Mouse (Mus musculus) cerebellum, postnatal 25 days (tissue): ENCODE measurements around the gene Swt1.
"Not testable (repeated sequence)": the region's sequence is repeated elsewhere in the genome, so short reads cannot be mapped to it uniquely, and the experiment has no call there.

ENCODE experiments used
- DNase-seq, 2 experiments: peaks; one replicate each; pipeline ENCODE4 v3.0.0; 2021; ENCODE audit warnings: mixed read lengths in 2 of 2

Gene Swt1

DNA sequence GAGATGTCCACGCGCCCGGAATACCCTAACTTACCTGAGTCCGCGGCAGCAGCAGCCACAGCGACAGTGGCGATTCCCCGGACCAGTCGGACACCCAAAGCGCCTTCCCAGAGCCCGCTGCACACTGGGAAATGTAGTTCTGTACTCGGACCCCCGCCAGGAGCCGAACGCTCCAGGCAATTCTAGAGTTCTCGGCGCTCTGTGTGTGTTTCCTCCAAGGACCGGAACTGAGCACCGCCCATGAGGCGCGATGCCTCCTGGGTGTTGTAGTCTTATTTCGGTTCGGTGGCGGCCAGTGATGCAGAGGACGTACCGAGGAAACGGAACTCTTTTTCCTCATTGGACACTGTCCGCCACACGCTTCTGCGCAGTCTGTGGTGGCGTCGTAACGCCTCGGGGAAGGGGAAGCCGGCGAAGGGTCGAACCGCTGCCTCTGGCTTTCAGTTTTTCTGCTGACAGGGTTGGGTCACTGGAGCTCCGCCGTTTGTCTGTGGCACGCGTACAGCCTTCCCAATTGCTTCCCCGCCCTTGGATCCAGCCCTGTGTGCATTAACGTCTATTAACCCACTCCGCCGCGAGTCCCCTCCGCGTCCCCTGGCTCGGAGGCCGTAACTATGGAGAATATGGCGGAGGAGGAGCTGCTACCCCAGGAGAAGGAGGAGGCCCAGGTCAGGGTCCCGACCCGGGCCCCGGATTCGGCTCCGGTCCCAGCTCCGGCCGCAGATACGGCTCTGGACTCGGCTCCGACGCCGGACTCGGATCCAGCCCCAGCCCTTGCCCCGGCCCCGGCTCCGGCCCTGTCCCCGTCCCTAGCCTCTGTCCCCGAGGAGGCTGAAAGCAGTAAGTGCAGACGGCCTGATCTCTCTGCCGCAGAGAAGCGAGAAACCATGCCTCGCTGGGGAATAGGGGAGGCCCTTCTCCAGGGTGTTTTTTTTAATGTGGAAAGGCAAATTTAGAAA, at the start of gene Swt1, which contains the start of gene Trmt1l:
Gene Swt1 (minus strand): TSS at position 193 of the 959 bp plus-strand sequence.
Gene Trmt1l (plus strand): TSS at position 280 of the 959 bp plus-strand sequence.
- peak; percentile 99 for DNase-seq

DNA sequence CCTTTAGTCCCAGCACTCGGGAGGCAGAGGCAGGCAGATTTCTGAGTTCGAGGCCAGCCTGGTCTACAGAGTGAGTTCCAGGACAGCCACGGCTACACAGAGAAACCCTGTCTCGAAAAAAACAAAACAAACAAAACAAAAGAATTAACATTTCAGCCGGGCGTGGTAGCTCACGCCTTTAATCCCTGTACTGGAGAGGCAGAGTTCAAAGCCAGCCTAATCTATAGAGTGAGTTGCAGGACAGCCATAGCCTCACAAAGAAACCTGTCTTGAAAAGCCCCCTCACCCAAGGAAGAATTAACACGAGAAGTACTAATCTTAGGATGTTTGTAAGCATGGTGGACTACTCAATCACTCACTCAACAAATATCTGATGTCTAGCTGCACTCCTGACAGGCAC, 44.1 kb upstream of the Swt1 start:
- not testable (repeated sequence) for DNase-seq

DNA sequence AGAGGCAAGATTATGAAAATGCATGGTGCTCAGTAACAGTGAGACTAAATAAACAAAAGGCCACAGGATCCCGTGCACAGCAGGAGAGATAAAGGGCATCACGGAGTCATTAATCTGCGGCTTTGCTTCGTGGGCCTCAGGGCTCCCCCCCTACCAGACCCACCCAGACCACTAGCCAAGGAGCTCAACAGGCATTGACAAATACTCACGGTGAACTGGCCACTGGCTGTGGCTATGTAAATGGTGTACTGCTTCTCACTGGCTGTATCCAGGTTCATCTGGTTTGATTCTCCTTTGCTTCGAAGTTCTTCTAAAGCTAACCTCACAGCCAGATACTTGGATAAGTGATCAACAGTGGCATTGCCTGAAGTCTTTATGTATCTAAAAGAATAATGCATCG, 43.2 kb upstream of the Swt1 start:
- DNase-seq: no peak

DNA sequence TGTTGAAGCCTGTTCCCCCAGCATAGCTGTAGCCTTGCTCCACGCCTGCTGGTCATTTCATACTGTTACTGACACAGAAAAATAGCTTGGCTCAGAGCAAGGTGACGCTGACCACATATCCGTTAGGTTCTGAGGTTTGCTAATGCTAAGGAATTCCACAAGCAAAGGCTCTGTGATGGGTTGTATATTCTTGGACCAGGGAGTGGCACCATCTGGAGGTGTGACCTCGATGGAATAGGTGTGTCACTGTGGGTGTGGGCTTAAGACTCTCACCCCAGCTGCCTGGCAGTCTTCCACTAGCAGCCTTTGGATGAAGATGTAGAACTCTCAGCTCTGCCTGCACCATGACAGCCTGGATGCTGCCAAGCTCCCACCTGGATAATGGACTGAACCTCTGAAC, 38.3 kb upstream of the Swt1 start:
- DNase-seq: peak in 1 of 2 experiments; percentile 20

DNA sequence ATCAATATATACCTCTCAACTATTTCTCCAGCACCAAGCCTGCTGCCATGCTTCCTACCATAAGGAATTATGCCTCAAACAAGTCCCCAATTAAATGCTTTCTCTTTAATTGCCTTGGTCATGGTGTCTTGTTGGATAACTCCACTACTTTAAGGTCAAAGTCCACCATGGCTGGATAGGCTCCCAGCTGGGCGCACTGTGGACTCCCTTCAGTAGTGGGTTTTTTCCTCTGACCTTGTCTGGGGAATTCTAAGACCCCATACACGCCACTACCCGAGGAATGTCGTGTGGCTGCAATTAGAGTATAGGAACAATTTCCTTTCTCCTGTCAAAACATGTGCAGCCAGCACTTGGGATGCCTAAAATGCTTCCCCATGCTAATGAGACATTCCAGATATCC, 36.7 kb upstream of the Swt1 start:
- no peak for DNase-seq

DNA sequence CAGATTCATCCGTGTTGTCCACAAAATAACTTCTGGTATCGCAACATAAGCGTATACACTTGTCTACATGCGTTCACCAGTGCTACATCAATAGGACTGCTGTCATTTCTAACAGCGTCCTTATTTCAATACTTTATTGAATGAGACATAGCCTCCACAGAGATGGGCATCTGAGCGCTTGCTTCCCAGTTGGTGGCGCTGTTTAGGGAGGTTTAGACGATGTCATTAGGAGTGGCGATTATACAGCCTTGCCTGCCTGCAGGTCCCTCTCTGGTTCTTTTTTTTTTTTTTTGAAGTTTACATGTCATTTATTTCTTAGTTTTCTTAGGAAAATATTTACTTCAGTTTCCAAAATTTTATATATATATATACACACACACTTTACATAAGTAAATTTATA, 33.0 kb upstream of the Swt1 start:
- peak in 1 of 2 experiments; percentile 34 for DNase-seq

DNA sequence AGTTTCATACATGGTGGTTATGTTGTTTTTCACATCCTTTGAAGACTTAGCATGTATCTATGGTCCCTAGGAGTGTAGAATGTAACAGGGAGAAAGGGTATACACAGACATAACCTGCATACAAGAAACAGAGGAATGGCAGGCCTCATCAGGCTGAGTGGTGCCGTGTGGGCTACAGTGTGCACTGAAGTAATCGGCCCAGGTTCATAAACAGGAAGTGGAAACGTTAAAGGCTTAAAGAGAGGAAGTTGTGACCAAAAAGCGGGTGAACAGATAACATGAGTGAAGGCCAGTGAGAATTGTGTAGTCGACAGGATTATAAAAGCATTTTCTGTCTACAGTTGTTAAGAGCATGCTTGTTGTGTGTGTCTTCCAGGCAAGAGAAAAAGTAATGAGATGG, 28.8 kb upstream of the Swt1 start:
- DNase-seq: no peak

DNA sequence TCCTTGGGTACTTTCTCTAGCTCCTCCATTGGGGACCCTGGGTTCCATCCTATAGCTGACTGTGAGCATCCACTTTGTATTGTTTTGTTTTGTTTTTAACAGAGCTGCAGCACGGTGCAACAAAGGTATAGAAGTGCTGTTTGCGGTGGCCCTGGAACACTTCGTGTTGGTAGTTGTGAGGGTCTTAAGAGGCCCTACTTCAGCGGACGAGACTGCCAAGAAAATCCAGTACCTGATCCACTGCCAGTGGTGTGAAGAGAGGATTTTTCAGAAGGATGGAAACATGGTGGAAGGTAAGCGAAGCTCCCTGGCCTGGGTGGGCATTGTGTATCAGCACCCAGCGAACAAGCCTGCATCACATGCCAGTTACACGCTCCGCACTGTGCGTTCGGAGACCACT, 23.7 kb upstream of the Swt1 start:
- DNase-seq: no peak

DNA sequence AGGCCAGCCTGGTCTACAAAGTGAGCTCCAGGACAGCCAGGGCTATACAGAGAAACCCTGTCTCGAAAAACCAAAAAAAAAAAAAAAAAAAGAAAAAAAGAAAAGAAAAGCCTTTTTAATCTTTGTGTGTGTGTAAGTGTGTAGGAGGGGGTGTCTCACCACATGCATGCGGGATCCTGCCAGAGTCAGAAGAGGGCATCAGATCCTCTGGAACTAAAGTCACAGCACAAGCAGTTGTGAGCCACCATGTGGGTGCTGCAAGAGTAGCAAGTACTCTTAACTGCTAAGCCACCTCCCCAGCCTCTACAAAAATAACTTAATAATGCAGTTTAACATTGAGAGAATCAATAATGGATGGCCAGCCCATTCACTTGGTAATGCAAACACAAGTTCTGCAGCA, 22.6 kb upstream of the Swt1 start:
- DNase-seq: no peak

DNA sequence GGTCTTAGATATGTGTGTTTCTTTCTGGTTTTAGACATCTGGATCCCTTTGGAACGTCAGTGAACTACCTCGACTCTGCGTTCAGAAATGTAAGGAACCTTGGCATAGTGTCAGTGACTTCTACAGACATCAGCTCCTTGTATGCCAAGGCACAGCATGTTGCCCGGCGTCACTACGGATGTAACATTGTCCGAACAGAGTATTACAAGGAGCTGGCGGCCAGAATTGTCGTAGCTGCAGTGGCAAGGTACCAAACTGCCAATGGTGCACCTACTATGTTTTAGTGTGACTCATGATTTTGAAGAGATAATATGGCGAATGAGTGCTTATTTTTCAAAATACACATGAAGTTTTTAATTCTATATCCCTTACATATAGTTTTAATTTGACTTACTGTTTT, 21.6 kb upstream of the Swt1 start:
- peak; percentile 29 to 56 for DNase-seq

DNA sequence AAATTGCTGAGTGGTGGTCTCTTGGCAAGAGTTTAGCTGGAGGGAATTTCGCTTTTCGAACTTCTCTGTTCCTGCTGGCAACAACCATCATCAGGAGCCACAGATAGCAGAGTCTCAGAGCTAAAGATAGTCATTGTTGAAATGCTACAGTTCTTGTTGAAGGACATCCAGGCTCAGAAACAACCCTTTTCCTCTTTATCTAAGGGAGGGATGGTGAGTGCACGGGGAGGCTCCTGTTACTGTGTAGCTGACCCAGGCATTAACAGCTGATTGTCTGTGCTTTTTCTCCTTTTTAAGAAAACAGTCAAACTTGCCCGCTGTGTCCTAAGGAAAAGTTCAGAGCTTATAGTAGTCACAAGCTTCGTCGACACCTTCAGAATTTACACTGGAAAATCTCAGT, 7.2 kb upstream of the Swt1 start:
- no peak for DNase-seq

DNA sequence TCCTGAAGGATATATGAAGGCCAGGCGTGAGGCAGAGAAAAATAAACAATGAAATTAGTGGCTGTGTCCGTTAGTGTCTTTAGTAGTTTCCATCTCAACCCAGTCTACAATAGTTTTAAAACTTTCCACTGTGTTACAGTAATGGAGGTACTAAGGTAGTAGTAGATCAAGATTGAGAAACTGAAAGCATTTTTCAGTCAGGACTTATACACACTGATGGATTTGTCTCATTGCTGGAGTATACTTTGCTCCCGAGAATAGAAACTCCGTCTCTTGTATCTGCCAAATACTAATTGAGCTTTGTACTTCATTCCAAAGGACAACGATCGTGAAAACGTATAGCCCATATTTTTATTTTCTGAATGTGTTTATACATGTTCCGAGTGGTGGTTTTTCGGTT, 1.1 kb upstream of the Swt1 start:
- DNase-seq: no peak

DNA sequence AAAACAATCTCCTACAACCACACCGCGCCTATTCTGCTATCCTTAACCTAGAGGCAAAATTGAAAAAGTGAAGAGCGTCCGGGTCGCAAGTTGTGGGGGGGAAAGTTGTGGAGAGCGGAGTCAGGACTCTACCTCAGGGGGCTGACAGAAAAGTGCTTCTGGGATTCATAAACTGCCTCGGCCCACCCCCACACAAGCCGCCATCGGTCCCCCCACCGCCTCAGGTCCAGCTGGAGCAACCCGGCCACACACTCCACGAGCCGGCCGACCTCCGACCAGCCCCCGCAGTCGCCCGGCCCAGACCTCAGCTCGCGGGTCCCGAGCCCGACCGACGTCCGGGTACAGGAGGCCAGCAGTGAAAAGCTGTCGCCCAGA, 380 bp downstream of the Swt1 start:
- no peak for DNase-seq

DNA sequence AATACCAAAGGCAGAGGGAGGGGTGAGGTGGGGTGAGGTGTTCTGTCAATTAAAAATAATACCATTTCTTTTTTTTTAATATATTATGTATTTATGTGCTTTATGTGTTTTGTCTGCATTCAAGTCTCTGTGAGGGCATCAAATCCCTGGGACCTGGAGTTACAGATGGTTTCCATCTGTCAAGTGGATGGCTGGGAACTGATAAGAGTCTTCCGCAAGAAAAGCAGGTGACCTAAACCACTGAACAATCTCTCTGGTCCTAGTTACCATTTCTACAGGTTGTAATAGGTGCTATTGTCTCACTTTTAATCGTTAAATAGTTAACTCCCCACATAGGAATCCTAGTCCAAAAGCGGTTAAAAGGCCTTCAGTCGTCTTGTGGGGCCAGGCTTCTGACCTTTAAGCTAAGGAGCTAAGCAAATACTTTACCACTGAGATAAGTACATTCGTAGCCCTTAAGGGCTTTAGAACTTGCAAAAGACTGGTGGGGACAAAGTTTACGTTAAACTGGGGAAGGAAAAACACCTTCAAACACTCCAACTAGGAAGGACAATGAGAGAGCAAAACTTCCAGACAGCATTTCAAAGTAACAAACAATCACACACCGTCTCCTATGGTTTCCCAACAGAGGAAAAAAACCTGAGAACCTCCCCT, 1.2 kb downstream of the Swt1 start:
- DNase-seq: no peak

DNA sequence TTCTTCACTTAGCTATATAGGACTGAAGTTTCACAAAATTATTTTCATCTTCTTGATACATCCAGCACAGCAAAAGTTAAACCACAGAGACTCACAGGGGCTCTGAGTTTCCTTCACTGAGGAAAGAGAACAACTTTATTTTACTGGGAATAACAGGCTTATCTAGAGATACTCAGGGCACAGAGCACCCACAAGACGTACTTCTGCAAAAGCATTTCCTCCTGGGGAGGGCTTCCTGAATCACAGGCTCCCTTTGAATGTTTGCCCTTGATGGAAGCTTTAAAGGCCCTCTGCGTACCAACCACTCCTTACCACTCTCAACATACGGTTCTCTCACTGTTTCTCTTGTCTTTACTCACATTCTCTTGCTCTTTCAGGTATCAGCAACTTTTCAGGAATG, 6.1 kb downstream of the Swt1 start:
- DNase-seq: no peak

DNA sequence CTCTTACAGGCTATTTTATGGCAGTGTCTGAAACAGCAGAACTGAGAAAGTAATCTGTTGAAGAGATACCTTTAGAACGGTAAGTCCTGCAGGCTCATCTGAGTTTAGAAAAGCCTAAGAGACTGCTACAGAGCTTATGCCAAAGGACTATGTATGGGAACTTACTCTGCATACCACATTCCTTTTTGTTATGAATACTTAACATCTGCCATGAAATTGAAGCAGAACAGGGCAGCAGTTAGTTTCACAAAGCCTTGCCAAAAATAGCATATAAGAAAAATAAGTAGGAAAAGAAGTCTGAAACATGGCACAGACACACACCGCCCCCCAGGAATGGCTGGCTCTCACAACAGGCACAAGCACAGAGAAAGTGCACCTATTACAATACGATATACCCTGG, 18.4 kb downstream of the Swt1 start:
- DNase-seq: no peak

DNA sequence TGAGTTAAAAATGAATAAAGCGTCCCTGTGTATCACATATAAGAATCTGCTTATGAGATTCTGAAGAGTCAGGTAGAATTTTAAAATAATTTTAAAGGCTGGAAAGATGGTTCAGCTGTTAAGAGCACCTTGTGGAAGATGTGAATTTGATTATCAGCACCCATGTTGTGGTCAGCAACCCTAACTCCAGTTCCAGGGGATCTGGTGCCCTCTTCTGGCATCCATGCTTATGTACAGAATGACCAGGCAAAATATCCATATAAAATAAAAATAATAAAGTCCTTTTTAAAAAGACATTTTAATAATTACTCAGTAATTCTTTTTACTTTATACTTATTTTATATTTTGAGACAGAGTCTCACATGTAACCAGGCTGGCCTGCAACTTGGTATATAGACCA, 38.2 kb downstream of the Swt1 start:
- DNase-seq: peak in 1 of 2 experiments; percentile 25

DNA sequence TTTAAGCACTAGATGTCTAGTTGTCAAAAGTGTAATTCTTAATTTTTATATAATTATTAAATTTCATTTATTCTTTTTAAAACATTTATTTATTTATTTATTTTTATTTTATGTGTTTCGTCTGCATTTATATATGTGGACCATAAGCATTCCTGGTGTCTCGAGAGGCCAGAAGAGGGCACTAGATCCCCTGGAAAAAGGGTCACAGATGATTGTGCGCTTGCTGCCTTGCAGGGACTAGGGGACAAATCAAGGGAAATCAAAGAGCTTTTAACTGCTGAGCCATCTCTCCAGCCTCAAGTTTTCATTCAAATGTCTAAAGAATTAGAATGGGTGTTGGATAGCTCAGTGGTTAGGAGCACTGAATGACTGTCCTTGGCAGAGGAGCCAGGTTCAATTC, 50.9 kb downstream of the Swt1 start:
- no peak for DNase-seq

DNA sequence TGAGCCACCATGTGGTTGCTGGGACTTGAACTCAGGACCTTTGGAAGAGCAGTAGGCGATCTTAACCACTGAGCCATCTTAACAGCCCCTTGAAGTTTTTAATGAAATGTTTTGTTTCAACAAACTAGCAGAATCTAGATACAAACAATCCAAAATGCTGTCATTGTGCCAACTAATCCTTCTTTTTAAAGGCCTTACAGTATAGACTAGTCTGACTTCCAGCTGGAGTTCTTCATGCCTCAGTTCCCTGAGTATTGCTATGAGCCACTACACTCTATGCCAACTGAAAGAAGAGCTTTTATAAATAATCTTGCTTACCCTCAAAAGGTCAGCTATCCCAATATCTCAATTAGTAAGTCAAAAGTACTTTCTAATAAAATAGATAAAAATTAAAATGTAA, 55.4 kb downstream of the Swt1 start:
- no peak for DNase-seq

DNA sequence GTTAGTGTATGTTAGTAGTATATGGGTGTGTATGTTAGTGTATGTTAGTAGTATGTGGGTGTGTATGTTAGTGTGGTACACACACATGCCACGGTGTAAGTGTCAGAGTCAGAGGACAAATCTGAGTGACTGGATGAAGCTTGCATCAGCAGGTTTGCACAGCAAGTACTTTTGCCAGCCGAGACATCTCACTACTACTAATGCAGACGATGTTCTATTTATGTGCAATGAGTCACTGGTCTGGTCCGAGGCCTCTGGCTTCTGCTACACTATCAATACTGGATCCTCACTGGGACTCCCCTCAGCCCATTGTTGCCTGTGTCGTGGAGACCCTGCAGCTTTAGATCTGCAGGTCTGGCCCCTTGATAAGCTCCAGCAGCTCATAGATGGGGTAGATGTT, 56.7 kb downstream of the Swt1 start:
- no peak for DNase-seq

DNA sequence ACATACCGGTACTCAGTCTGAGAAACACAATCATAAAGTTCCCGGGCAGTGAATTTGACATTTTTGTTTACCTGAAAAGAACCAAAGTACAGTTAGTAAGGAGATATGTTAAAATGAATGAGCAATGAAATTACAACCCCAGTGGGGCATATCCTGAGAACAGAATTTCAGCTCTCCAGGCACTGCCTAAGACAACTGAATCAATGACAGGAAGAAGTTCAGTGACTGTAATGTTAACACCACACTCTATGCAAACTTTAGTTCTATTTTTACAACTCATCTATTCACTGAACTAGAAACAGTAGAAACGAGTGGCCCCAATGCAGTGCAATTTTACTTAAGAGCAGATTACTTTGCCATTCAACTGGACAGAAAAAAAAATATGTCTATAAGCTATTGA, 57.7 kb downstream of the Swt1 start:
- no peak for DNase-seq

DNA sequence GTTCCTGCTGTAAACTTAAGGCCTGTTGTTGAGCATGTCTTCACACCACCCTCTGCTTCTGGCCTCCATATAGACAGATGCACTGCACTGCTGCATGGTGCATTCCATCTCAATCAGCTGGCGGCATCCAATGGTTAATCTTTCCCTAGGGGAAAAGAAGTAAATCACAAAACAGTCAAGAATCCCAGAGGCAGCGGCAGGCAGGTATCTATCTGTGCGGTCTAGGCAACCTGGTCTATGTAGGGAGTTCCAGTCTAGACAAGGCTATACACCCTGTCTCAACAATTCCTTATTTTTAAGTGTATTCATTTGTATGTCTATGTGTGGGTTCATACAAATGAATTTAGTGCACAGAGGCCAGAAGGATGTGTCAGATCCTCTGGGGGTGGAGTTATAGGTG, 59.8 kb downstream of the Swt1 start:
- no peak for DNase-seq

DNA sequence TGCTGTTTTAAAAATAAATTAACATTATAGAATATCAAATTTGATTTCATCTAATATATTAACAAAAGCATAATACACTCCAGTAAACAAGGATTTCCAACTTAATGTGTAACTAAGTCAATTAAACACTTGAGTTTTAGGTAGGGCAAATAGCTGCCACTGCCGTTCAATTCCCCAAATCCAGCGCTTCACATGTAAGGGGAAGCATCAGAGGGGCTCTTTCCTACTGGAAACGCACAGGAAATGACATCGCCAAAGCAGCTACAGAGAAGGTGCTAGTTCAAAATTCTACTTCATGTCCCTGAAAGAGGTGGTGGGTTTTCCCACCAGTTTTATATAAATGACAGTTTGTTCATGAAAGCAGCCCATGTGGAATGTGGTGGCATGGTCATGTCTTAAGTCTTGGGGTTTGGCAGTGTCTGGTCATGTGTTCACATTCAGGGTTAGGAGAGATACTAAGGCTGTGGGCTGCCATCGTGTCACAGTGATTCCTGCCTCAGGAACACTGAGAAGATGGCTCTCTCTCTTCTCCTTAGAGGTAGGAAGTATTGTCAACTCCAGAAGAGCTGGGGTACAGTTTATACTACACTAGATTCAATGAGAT, 60.4 kb downstream of the Swt1 start:
- no peak for DNase-seq
